In genomic region chr8:89465211-89465753, GRCm38 (mm10) we compare ENCODE assay signal across 20 mouse cellular contexts.
DNase-seq lines count a peak whose midpoint lies in the region; ATAC-seq and TF ChIP-seq lines count a peak whose summit lies in the region.
"Had no signal": no experiment of that assay in that cellular context is flagged by ENCODE, and none has a peak within 500 bp of the region (broad histone marks: within the 10 kb centered on the region; RNA-seq: fewer than 3 reads in every experiment).

No protein-coding gene starts in this region.

- H3K36me3 ChIP-seq in neural tube, embryonic 13.5 days = no peaks in the 10 kb centered on the region
- H3K36me3 ChIP-seq in hindbrain, embryonic 15.5 days = no peaks in the 10 kb centered on the region
- H3K36me3 ChIP-seq in intestine, postnatal 0 days (ENCODE audit: control insufficient read depth, insufficient read depth) = no peaks in the 10 kb centered on the region
- H3K36me3 ChIP-seq: embryonic facial prominence, embryonic 12.5 days; limb, embryonic 13.5 days; liver, embryonic 13.5 days; neural tube, embryonic 12.5 days had no signal

- H3K4me2 ChIP-seq in neural tube, embryonic 13.5 days = no peak overlapping the region
- no peak overlapping the region for H3K4me2 ChIP-seq in hindbrain, embryonic 15.5 days
- no peak overlapping the region for H3K4me2 ChIP-seq in intestine, postnatal 0 days (replicated peaks; ENCODE audit: low read depth)
- H3K4me2 ChIP-seq: embryonic facial prominence, embryonic 12.5 days; limb, embryonic 13.5 days; liver, embryonic 13.5 days; lung, embryonic 14.5 days; neural tube, embryonic 12.5 days had no signal

- H3K9ac ChIP-seq in neural tube, embryonic 13.5 days = no peak overlapping the region
- no peak overlapping the region for H3K9ac ChIP-seq in hindbrain, embryonic 15.5 days
- H3K9ac ChIP-seq in intestine, postnatal 0 days (ENCODE audit: low read depth, low read length) = no peak overlapping the region
- H3K9ac ChIP-seq: embryonic facial prominence, embryonic 12.5 days; limb, embryonic 13.5 days; liver, embryonic 13.5 days; lung, embryonic 14.5 days; neural tube, embryonic 12.5 days had no signal

- no peak overlapping the region for H3K4me3 ChIP-seq in layer of hippocampus, adult 2 months
- H3K4me3 ChIP-seq in neural tube, embryonic 13.5 days = no peak overlapping the region
- H3K4me3 ChIP-seq in hindbrain, embryonic 15.5 days = no peak overlapping the region
- H3K4me3 ChIP-seq in intestine, postnatal 0 days (ENCODE audit: low read depth, low read length) = no peak overlapping the region
- H3K4me3 ChIP-seq: embryonic facial prominence, embryonic 12.5 days; limb, embryonic 13.5 days; liver, embryonic 13.5 days; neural tube, embryonic 12.5 days had no signal

- H3K4me1 ChIP-seq in neural tube, embryonic 13.5 days (replicated peaks) = no peaks in the 10 kb centered on the region
- 0 out of 2 replicates have a peak, but pooled peaks cover 5% of the 10 kb centered on the region for H3K4me1 ChIP-seq in hindbrain, embryonic 15.5 days (replicated peaks)
- no peaks in the 10 kb centered on the region for H3K4me1 ChIP-seq in intestine, postnatal 0 days (replicated peaks; ENCODE audit: control insufficient read depth, insufficient read depth, low read length)
- H3K4me1 ChIP-seq: liver, embryonic 13.5 days; neural tube, embryonic 12.5 days had no signal

- no peaks in the 10 kb centered on the region for H3K27me3 ChIP-seq in neural tube, embryonic 13.5 days
- H3K27me3 ChIP-seq in hindbrain, embryonic 15.5 days = no peaks in the 10 kb centered on the region
- H3K27me3 ChIP-seq in intestine, postnatal 0 days (replicated peaks; ENCODE audit: control insufficient read depth, insufficient read depth, low read length) = no peaks in the 10 kb centered on the region
- H3K27me3 ChIP-seq: embryonic facial prominence, embryonic 12.5 days; liver, embryonic 13.5 days; neural tube, embryonic 12.5 days had no signal

- TF ChIP-seq CTCF in layer of hippocampus, adult 2 months (conservative IDR thresholded peaks at IDR 0.05) = peak; percentile 55
- TF ChIP-seq CTCF in intestine, postnatal 0 days (IDR thresholded peaks at IDR 0.05; ENCODE audit: low read depth) = no peak

- no peak overlapping the region for H3K27ac ChIP-seq in layer of hippocampus, adult 2 months
- no peak overlapping the region for H3K27ac ChIP-seq in neural tube, embryonic 13.5 days (replicated peaks)
- no peak overlapping the region for H3K27ac ChIP-seq in hindbrain, embryonic 15.5 days (replicated peaks)
- H3K27ac ChIP-seq in intestine, postnatal 0 days (ENCODE audit: low read depth, low read length) = no peak overlapping the region
- H3K27ac ChIP-seq: embryonic facial prominence, embryonic 12.5 days; limb, embryonic 13.5 days; liver, embryonic 13.5 days; neural tube, embryonic 12.5 days had no signal

- peak; percentile 40; the same call in 1 of the 2 replicates for ATAC-seq in neural tube, embryonic 13.5 days (ENCODE audit: low read depth)
- peak; percentile 71; the same call in 1 of the 2 replicates for ATAC-seq in hindbrain, embryonic 15.5 days (ENCODE audit: low FRiP score, low read depth)
- no peak for ATAC-seq in intestine, postnatal 0 days

- no peaks in the 10 kb centered on the region for H3K9me3 ChIP-seq in neural tube, embryonic 13.5 days
- no peaks in the 10 kb centered on the region for H3K9me3 ChIP-seq in hindbrain, embryonic 15.5 days
- H3K9me3 ChIP-seq in intestine, postnatal 0 days (ENCODE audit: control insufficient read depth) = no peaks in the 10 kb centered on the region
- H3K9me3 ChIP-seq: embryonic facial prominence, embryonic 12.5 days; limb, embryonic 13.5 days; liver, embryonic 13.5 days; neural tube, embryonic 12.5 days had no signal

- WGBS in neural tube, embryonic 13.5 days = 62% methylated on average over 13 of the region's 13 CpGs
- WGBS in hindbrain, embryonic 15.5 days = 49% methylated on average over 13 of the region's 13 CpGs
- WGBS in intestine, postnatal 0 days = 84% methylated on average over 13 of the region's 13 CpGs

- no peak for DNase-seq in layer of hippocampus, adult 2 months (ENCODE audit: low spot score in 2 of 2)
- DNase-seq in layer of hippocampus, postnatal 25 days (ENCODE audit: extremely low spot score in 1 of 2, low spot score in 1 of 2) = no peak
- DNase-seq in neural tube, embryonic 10.5 days (ENCODE audit: extremely low spot score, low spot score) = no peak
- DNase-seq in retina, postnatal 7 days (ENCODE audit: low read depth, low spot score) = peak; percentile 17
- DNase-seq in urinary bladder, postnatal 10 days (ENCODE audit: low spot score) = no peak
- DNase-seq: adrenal gland, adult 2 months; cerebellum, adult 18-20 months; cerebellum, postnatal 25 days; heart, postnatal 36 days; kidney, adult 8-10 months; kidney, postnatal 10 days; liver, embryonic 13.5 days; lung, embryonic 14.5 days; spleen, adult 18-20 months had no signal
